In the genomic region with DNA sequence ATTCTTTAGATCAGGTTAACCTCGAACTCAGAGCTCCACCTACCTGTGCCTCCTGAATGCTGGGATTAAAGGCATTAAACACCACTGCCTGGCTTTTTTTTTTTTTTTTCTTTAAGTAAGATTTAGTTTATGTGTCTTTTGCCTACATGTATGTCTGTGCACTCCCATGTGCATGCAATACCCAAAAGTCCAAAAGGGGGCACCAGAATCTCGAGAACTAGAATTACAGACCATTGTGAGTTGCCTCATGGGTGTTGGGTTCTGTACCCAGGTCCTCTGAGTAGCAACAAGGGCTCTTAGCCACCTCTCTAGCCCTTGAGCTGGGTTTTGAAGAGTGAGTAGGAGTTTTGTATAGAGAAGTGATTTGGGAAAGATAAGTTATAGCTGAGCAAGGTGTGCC, we compare ENCODE assay signal across 25 mouse cellular contexts. TPM values are rescaled to one million over a fixed set of nuclear protein-coding genes. Genes with fewer than 3 reads are reported as not detected.
A peak's percentile ranks its signal among the peaks of the same experiment; 100 is the strongest.
DNase-seq lines count a peak whose midpoint lies in the region; ATAC-seq and TF ChIP-seq lines count a peak whose summit lies in the region.
"Had no signal": no experiment of that assay in that cellular context is flagged by ENCODE, and none has a peak within 500 bp of the region (broad histone marks: within the 10 kb centered on the region; RNA-seq: fewer than 3 reads in every experiment).

No protein-coding gene starts in this region.

- no peak overlapping the region for H3K9ac ChIP-seq in kidney, postnatal 0 days (ENCODE audit: low read depth, low read length)
- H3K9ac ChIP-seq in kidney, embryonic 14.5 days (ENCODE audit: low read depth, low read length): no peak overlapping the region
- no peak overlapping the region for H3K9ac ChIP-seq in midbrain, postnatal 0 days (replicated peaks; ENCODE audit: low read length, poor library complexity, severe bottlenecking)
- no peak overlapping the region for H3K9ac ChIP-seq in midbrain, embryonic 14.5 days (replicated peaks; ENCODE audit: low read length)
- H3K9ac ChIP-seq in stomach, postnatal 0 days (ENCODE audit: low read length): no peak overlapping the region
- H3K9ac ChIP-seq: embryonic facial prominence, embryonic 15.5 days; heart, embryonic 13.5 days; hindbrain, embryonic 14.5 days; stomach, embryonic 15.5 days had no signal

- H3K27ac ChIP-seq in kidney, postnatal 0 days: no peak overlapping the region
- no peak overlapping the region for H3K27ac ChIP-seq in kidney, embryonic 14.5 days (ENCODE audit: low read depth, low read length)
- no peak overlapping the region for H3K27ac ChIP-seq in midbrain, postnatal 0 days (ENCODE audit: low read depth, low read length)
- no peak overlapping the region for H3K27ac ChIP-seq in midbrain, embryonic 14.5 days (replicated peaks; ENCODE audit: low read depth, low read length)
- H3K27ac ChIP-seq in stomach, postnatal 0 days (replicated peaks): no peak overlapping the region
- H3K27ac ChIP-seq: embryonic facial prominence, embryonic 15.5 days; heart, embryonic 13.5 days; hindbrain, embryonic 14.5 days; limb, embryonic 10.5 days; stomach, embryonic 15.5 days had no signal

- peaks cover 13% of the 10 kb centered on the region; the same call in 1 of the 2 replicates for H3K4me1 ChIP-seq in kidney, postnatal 0 days (replicated peaks; ENCODE audit: insufficient read depth, low read length)
- peaks cover 11% of the 10 kb centered on the region; the same call in 1 of the 2 replicates for H3K4me1 ChIP-seq in kidney, embryonic 14.5 days (ENCODE audit: control insufficient read depth, insufficient read depth, low read length)
- H3K4me1 ChIP-seq in midbrain, postnatal 0 days (ENCODE audit: insufficient read depth, low read length): no peaks in the 10 kb centered on the region
- 0 out of 2 replicates have a peak, but pooled peaks cover 3% of the 10 kb centered on the region for H3K4me1 ChIP-seq in midbrain, embryonic 14.5 days (ENCODE audit: control insufficient read depth, insufficient read depth, low read length)
- H3K4me1 ChIP-seq in E14TG2a.4 (replicated peaks; ENCODE audit: low read depth, low read length): peaks cover 58% of the 10 kb centered on the region
- no peaks in the 10 kb centered on the region for H3K4me1 ChIP-seq in stomach, postnatal 0 days (replicated peaks; ENCODE audit: control insufficient read depth, insufficient read depth)

- WGBS in kidney, postnatal 0 days: 73% methylated on average over 2 of the region's 2 CpGs
- WGBS in kidney, embryonic 14.5 days: 77% methylated on average over 2 of the region's 2 CpGs
- 76% methylated on average over 2 of the region's 2 CpGs for WGBS in midbrain, postnatal 0 days
- WGBS in midbrain, embryonic 14.5 days: 75% methylated on average over 2 of the region's 2 CpGs
- 65% methylated on average over 2 of the region's 2 CpGs for WGBS in stomach, postnatal 0 days

- H3K4me3 ChIP-seq in kidney, postnatal 0 days (replicated peaks; ENCODE audit: low read depth, low read length): no peak overlapping the region
- H3K4me3 ChIP-seq in kidney, embryonic 14.5 days (ENCODE audit: low read length): no peak overlapping the region
- no peak overlapping the region for H3K4me3 ChIP-seq in midbrain, postnatal 0 days (ENCODE audit: low read depth, low read length)
- no peak overlapping the region for H3K4me3 ChIP-seq in midbrain, embryonic 14.5 days (replicated peaks; ENCODE audit: low read depth, low read length)
- no peak overlapping the region for H3K4me3 ChIP-seq in E14TG2a.4 (replicated peaks; ENCODE audit: low read length)
- H3K4me3 ChIP-seq in stomach, postnatal 0 days (ENCODE audit: low read depth, low read length): no peak overlapping the region
- H3K4me3 ChIP-seq: embryonic facial prominence, embryonic 15.5 days; heart, embryonic 13.5 days; limb, embryonic 10.5 days; megakaryocyte, embryonic 14.5 days; stomach, embryonic 15.5 days had no signal

- TF ChIP-seq CTCF in kidney, postnatal 0 days (IDR thresholded peaks at IDR 0.05; ENCODE audit: low read depth): peak; percentile 41; the same call in 1 of the 2 replicates
- peak; percentile 32 for TF ChIP-seq CTCF in midbrain, postnatal 0 days (IDR thresholded peaks at IDR 0.05)
- peak; percentile 45 for TF ChIP-seq CTCF in E14TG2a.4 (conservative IDR thresholded peaks at IDR 0.05; ENCODE audit: low read length)
- TF ChIP-seq CTCF in stomach, postnatal 0 days (IDR thresholded peaks at IDR 0.05; ENCODE audit: low read depth): peak; percentile 53

- H3K9me3 ChIP-seq in kidney, postnatal 0 days (replicated peaks; ENCODE audit: low read length): no peaks in the 10 kb centered on the region
- peaks cover 3% of the 10 kb centered on the region; the same call in 1 of the 2 replicates for H3K9me3 ChIP-seq in kidney, embryonic 14.5 days (ENCODE audit: control insufficient read depth, low read length)
- no peaks in the 10 kb centered on the region for H3K9me3 ChIP-seq in midbrain, postnatal 0 days (ENCODE audit: low read length)
- no peaks in the 10 kb centered on the region for H3K9me3 ChIP-seq in midbrain, embryonic 14.5 days (ENCODE audit: control insufficient read depth, low read length)
- peaks cover 1% of the 10 kb centered on the region; the same call in 1 of the 2 replicates for H3K9me3 ChIP-seq in E14TG2a.4 (ENCODE audit: low read length)
- no peaks in the 10 kb centered on the region for H3K9me3 ChIP-seq in stomach, postnatal 0 days (ENCODE audit: control insufficient read depth, low read length)
- H3K9me3 ChIP-seq: embryonic facial prominence, embryonic 15.5 days; heart, embryonic 13.5 days; limb, embryonic 10.5 days; stomach, embryonic 15.5 days had no signal

- no peak for DNase-seq in kidney, postnatal 0 days (ENCODE audit: low spot score)
- no peak for DNase-seq in midbrain, postnatal 0 days (ENCODE audit: low spot score)
- no peak for DNase-seq in midbrain, embryonic 14.5 days
- no peak for DNase-seq in stomach, postnatal 0 days (ENCODE audit: low spot score)
- DNase-seq in adrenal gland, postnatal 4 days (ENCODE audit: low spot score in 2 of 2): no peak
- DNase-seq: adrenal gland, postnatal 10 days; cerebellum, adult 9-10 months; gastrocnemius, postnatal 10 days; heart, adult 11 months; liver; lung, postnatal 14 days; right cerebral cortex, postnatal 4 days; thymus, adult 18-20 months had no signal

- H3K36me3 ChIP-seq in kidney, postnatal 0 days (ENCODE audit: insufficient read depth, low read length): no peaks in the 10 kb centered on the region; the same call in 1 of the 2 replicates
- no peaks in the 10 kb centered on the region for H3K36me3 ChIP-seq in kidney, embryonic 14.5 days (ENCODE audit: control insufficient read depth, insufficient read depth, low read length)
- no peaks in the 10 kb centered on the region for H3K36me3 ChIP-seq in midbrain, postnatal 0 days (ENCODE audit: insufficient read depth, low read length)
- H3K36me3 ChIP-seq in midbrain, embryonic 14.5 days (ENCODE audit: control insufficient read depth, insufficient read depth, low read length): no peaks in the 10 kb centered on the region
- no peaks in the 10 kb centered on the region for H3K36me3 ChIP-seq in E14TG2a.4 (ENCODE audit: insufficient read depth, low read length)
- no peaks in the 10 kb centered on the region for H3K36me3 ChIP-seq in stomach, postnatal 0 days (ENCODE audit: control insufficient read depth, insufficient read depth, low read length)
- H3K36me3 ChIP-seq: heart, embryonic 13.5 days; limb, embryonic 10.5 days had no signal

- no peak overlapping the region for H3K4me2 ChIP-seq in kidney, postnatal 0 days (ENCODE audit: low read length)
- H3K4me2 ChIP-seq in kidney, embryonic 14.5 days (replicated peaks; ENCODE audit: low read depth, low read length): no peak overlapping the region
- no peak overlapping the region for H3K4me2 ChIP-seq in midbrain, postnatal 0 days (ENCODE audit: low read depth, low read length, poor library complexity, severe bottlenecking)
- no peak overlapping the region for H3K4me2 ChIP-seq in midbrain, embryonic 14.5 days (ENCODE audit: low read length)
- no peak overlapping the region for H3K4me2 ChIP-seq in stomach, postnatal 0 days (replicated peaks; ENCODE audit: low read depth)
- H3K4me2 ChIP-seq: embryonic facial prominence, embryonic 15.5 days; heart, embryonic 13.5 days; hindbrain, embryonic 14.5 days; stomach, embryonic 15.5 days had no signal

- TF ChIP-seq EP300 in stomach, postnatal 0 days (optimal IDR thresholded peaks at IDR 0.05): no peak

- no peak for ATAC-seq in kidney, postnatal 0 days (replicated peaks; ENCODE audit: low FRiP score, low read depth)
- no peak for ATAC-seq in kidney, embryonic 14.5 days (ENCODE audit: low FRiP score, low TSS enrichment)
- no peak for ATAC-seq in midbrain, postnatal 0 days (ENCODE audit: low FRiP score)
- no peak for ATAC-seq in midbrain, embryonic 14.5 days (ENCODE audit: low FRiP score, low TSS enrichment)
- ATAC-seq in stomach, postnatal 0 days (ENCODE audit: low FRiP score, low TSS enrichment): no peak
- ATAC-seq: forebrain, embryonic 14.5 days; midbrain, embryonic 16.5 days; Patski had no signal

- peaks cover 11% of the 10 kb centered on the region for H3K27me3 ChIP-seq in kidney, postnatal 0 days (ENCODE audit: insufficient read depth, low read length)
- H3K27me3 ChIP-seq in kidney, embryonic 14.5 days (ENCODE audit: control insufficient read depth, insufficient read depth, low read length): peaks cover 18% of the 10 kb centered on the region
- H3K27me3 ChIP-seq in midbrain, postnatal 0 days (ENCODE audit: insufficient read depth, low read length): peaks cover 19% of the 10 kb centered on the region
- peaks cover 21% of the 10 kb centered on the region for H3K27me3 ChIP-seq in midbrain, embryonic 14.5 days (ENCODE audit: control insufficient read depth, insufficient read depth, low read length)
- H3K27me3 ChIP-seq in E14TG2a.4 (ENCODE audit: insufficient read depth, low read length): peaks cover 34% of the 10 kb centered on the region
- H3K27me3 ChIP-seq in stomach, postnatal 0 days (ENCODE audit: control insufficient read depth, insufficient read depth, low read length): no peaks in the 10 kb centered on the region
- H3K27me3 ChIP-seq: Patski had no signal

RNA-seq across cellular contexts. Expression of a gene that starts 13.3 kb away (rescaled TPM):
- polyA plus RNA-seq in kidney, postnatal 0 days (2015; fragmentation: Nextera tagmentation; extraction: Ambion mirVana): 5.2 and 5.7 TPM in 2 replicates
- polyA plus RNA-seq in kidney, embryonic 14.5 days (2014; fragmentation: Nextera tagmentation; extraction: Ambion mirVana): 6.8 and 7.4 TPM in 2 replicates
- total RNA-seq in midbrain, postnatal 0 days (2014; rRNA removed): 0.76 and 1.3 TPM in 2 replicates
- 1.1 and 1.3 TPM in 2 replicates for polyA plus RNA-seq in midbrain, postnatal 0 days (2015; fragmentation: Nextera tagmentation; extraction: Ambion mirVana)
- 0.84 and 0.89 TPM in 2 replicates for polyA plus RNA-seq in midbrain, embryonic 14.5 days (2014; fragmentation: Nextera tagmentation; extraction: Ambion mirVana)
- 6.6 and 9.2 TPM in 2 replicates for polyA plus RNA-seq in stomach, postnatal 0 days (2015; fragmentation: Nextera tagmentation; extraction: Ambion mirVana)
- 10 to 100 TPM; 37.5 to 39.2 TPM for total RNA-seq in adrenal gland, postnatal 4 days (2021)
- total RNA-seq: common myeloid progenitor, adult 5-6 weeks had no signal

RNA-seq across cellular contexts. Expression of a gene that starts 38.9 kb away (rescaled TPM):
- polyA plus RNA-seq in kidney, postnatal 0 days (2015; fragmentation: Nextera tagmentation; extraction: Ambion mirVana): 2.7 and 3.1 TPM in 2 replicates
- 3.6 and 5.0 TPM in 2 replicates for polyA plus RNA-seq in kidney, embryonic 14.5 days (2014; fragmentation: Nextera tagmentation; extraction: Ambion mirVana)
- total RNA-seq in midbrain, postnatal 0 days (2014; rRNA removed): 4.6 and 6.0 TPM in 2 replicates
- polyA plus RNA-seq in midbrain, postnatal 0 days (2015; fragmentation: Nextera tagmentation; extraction: Ambion mirVana): 5.2 and 5.3 TPM in 2 replicates
- polyA plus RNA-seq in midbrain, embryonic 14.5 days (2014; fragmentation: Nextera tagmentation; extraction: Ambion mirVana): 5.7 and 7.8 TPM in 2 replicates
- 1.8 and 2.3 TPM in 2 replicates for polyA plus RNA-seq in stomach, postnatal 0 days (2015; fragmentation: Nextera tagmentation; extraction: Ambion mirVana)
- 1 to 10 TPM; 2.5 to 2.7 TPM for total RNA-seq in adrenal gland, postnatal 4 days (2021)

RNA-seq across cellular contexts. Expression of a gene that starts 48.4 kb away (rescaled TPM):
- polyA plus RNA-seq in kidney, postnatal 0 days (2015; fragmentation: Nextera tagmentation; extraction: Ambion mirVana): 5.6 and 5.8 TPM in 2 replicates
- 3.7 and 3.9 TPM in 2 replicates for polyA plus RNA-seq in kidney, embryonic 14.5 days (2014; fragmentation: Nextera tagmentation; extraction: Ambion mirVana)
- 3.1 and 3.2 TPM in 2 replicates for total RNA-seq in midbrain, postnatal 0 days (2014; rRNA removed)
- polyA plus RNA-seq in midbrain, postnatal 0 days (2015; fragmentation: Nextera tagmentation; extraction: Ambion mirVana): 0.27 and 0.30 TPM in 2 replicates
- polyA plus RNA-seq in midbrain, embryonic 14.5 days (2014; fragmentation: Nextera tagmentation; extraction: Ambion mirVana): 1.2 and 1.7 TPM in 2 replicates
- 3.9 and 4.9 TPM in 2 replicates for polyA plus RNA-seq in stomach, postnatal 0 days (2015; fragmentation: Nextera tagmentation; extraction: Ambion mirVana)
- 10 to 100 TPM; 19.0 to 21.5 TPM for total RNA-seq in adrenal gland, postnatal 4 days (2021)
